Mouse (Mus musculus) limb, embryonic 14.5 days (tissue): ENCODE measurements around the gene Slc35d1. TPM values are rescaled to one million over a fixed set of nuclear protein-coding genes. Genes with fewer than 3 reads are reported as not detected.

Source experiments
- ATAC-seq: fragments of 200-750 bp; cut with Nextera tagmentation; 2 replicates; pipeline ENCODE4 v1.8.0; 2017; ENCODE audit warnings: low read depth, moderate number of reproducible peaks, moderate TSS enrichment; ENCODE audit not compliant: low FRiP score
- DNase-seq: peaks from one replicate; pipeline ENCODE4 v3.0.0-alpha.2; 2015; ENCODE audit warnings: low spot score
- H3K27ac ChIP-seq: fragments of 300-500 bp; sonication (generic); replicated peaks from 2 replicates; pipeline ENCODE4 v1.5.1; 2014; ENCODE audit warnings: low read depth, mild to moderate bottlenecking, low read length, moderate library complexity, mixed read lengths
- H3K27me3 ChIP-seq: fragments of 300-500 bp; sonication (generic); 2 replicates; pipeline ENCODE4 v1.6.1; 2014; ENCODE audit warnings: low read length, mixed read lengths; ENCODE audit not compliant: control insufficient read depth, insufficient read depth
- H3K36me3 ChIP-seq: fragments of 300-500 bp; sonication (generic); 2 replicates; pipeline ENCODE4 v1.6.1; 2014; ENCODE audit warnings: mild to moderate bottlenecking, low read length, moderate library complexity, mixed read lengths; ENCODE audit not compliant: control insufficient read depth, insufficient read depth
- H3K4me1 ChIP-seq: fragments of 300-500 bp; sonication (generic); 2 replicates; pipeline ENCODE4 v1.6.1; 2014; ENCODE audit warnings: antibody characterized with exemption, low read length, mixed read lengths; ENCODE audit not compliant: control insufficient read depth, insufficient read depth
- H3K4me2 ChIP-seq: fragments of 300-500 bp; sonication (generic); replicated peaks from 2 replicates; pipeline ENCODE4 v1.6.1; 2014; ENCODE audit warnings: low read depth, mild to moderate bottlenecking, low read length, moderate library complexity; ENCODE audit not compliant: severe bottlenecking
- H3K4me3 ChIP-seq: fragments of 300-500 bp; sonication (generic); replicated peaks from 2 replicates; pipeline ENCODE4 v1.5.1; 2014; ENCODE audit warnings: low read length
- H3K9ac ChIP-seq: fragments of 300-500 bp; sonication (generic); 2 replicates; pipeline ENCODE4 v1.6.1; 2014; ENCODE audit warnings: mild to moderate bottlenecking, low read depth, low read length, moderate library complexity; ENCODE audit not compliant: severe bottlenecking
- H3K9me3 ChIP-seq: fragments of 300-500 bp; sonication (generic); 2 replicates; pipeline ENCODE4 v1.6.1; 2016; ENCODE audit warnings: low read length; ENCODE audit not compliant: control insufficient read depth
- POLR2A ChIP-seq: fragments of 200-500 bp; IDR thresholded peaks from 2 replicates; pipeline ENCODE4 v1.8.0; 2012; ENCODE audit warnings: inconsistent platforms, mild to moderate bottlenecking, moderate library complexity, borderline replicate concordance; ENCODE audit not compliant: insufficient read depth, insufficient read length; ENCODE audit errors: extremely low read depth
- WGBS: fragments of 180-500 bp; shearing (Covaris S2); extraction: QIAGEN DNeasy Blood & Tissue Kit; methylation state at CpG from one replicate; pipeline ENCODE4 v1.1.7; 2014; 5-methylcytosine and 5-hydroxymethylcytosine counted together
- polyA plus RNA-seq, 2 experiments: library from polyadenylated mRNA; depleted of rRNA in 1 of 2; stranded (reverse) in 1 of 2; unstranded in 1 of 2; fragments of >200 nt; fragmentation: Nextera tagmentation in 1 of 2; extraction: Ambion mirVana in 1 of 2; gene quantifications; 2 replicates each; pipeline versions ENCODE4 v1.2.1 to v1.2.3; 2012 to 2014

The Slc35d1 gene
- polyA plus RNA-seq, 2 experiments, result 12.2 to 18.0 TPM

DNA sequence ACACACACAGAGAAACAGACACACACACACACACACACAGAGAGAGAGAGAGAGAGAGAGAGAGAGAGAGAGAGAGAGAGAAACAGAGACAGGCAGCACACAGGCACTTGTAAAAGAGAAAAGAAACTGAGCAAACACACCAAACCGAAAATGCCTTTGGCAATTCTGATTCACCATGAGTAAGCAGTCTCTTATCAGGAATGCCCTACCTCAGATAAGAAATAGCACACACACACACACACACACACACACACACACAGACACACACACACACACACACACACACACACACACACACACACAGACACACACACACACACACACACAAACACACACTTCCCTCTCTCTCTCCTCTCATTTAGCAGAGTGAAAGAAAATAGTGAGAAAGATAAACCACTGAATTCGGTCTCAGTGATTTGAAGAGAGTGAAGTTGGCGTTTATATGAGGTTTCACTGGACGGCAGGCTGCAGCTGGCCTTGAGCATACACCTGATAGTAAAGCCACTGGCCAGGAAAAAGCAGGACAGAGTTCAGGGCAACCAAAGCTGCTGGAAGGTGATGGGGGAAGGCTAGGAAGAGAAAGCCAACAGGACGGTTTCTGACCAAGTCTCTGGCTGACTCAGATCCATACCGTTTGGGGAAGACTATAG, 34.6 kb upstream of the Slc35d1 start:
- no peaks in the 10 kb centered on the region for H3K27me3 ChIP-seq
- no peak for DNase-seq
- no peak overlapping the region for H3K27ac ChIP-seq
- H3K36me3 ChIP-seq, result no peaks in the 10 kb centered on the region
- 59% methylated on average over 6 of the region's 6 CpGs for WGBS
- no peak for ATAC-seq
- no peaks in the 10 kb centered on the region for H3K9me3 ChIP-seq
- no peak overlapping the region for H3K9ac ChIP-seq
- no peak for TF ChIP-seq POLR2A
- H3K4me3 ChIP-seq, result no peak overlapping the region
- no peaks in the 10 kb centered on the region for H3K4me1 ChIP-seq
- no peak overlapping the region for H3K4me2 ChIP-seq

DNA sequence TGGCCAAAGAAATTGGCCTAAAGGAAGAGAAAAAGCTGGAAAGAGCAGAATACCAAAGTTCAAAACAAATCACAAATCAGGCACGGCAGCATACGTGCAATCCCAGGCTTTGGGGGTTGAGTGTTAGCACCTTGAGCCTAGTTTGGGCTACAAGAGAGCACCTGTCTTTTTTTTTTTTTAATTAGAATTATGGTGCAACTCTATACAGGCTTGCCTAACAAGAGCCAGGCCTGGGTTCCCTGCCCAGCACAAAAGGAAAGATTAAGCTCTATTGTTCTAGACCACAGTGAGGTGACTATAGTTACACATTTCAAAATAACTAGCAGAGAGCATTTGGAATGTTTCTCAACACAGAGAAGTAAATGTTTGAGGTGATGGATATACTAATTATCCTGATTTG, 32.8 kb upstream of the Slc35d1 start:
- no peaks in the 10 kb centered on the region for H3K9me3 ChIP-seq
- DNase-seq (no peak), ATAC-seq (no peak)
- TF ChIP-seq POLR2A, result no peak
- H3K4me2 ChIP-seq, result no peak overlapping the region
- no peaks in the 10 kb centered on the region for H3K4me1 ChIP-seq
- H3K27me3 ChIP-seq, result no peaks in the 10 kb centered on the region
- no peak overlapping the region for H3K4me3 ChIP-seq
- H3K36me3 ChIP-seq, result no peaks in the 10 kb centered on the region
- no peak overlapping the region for H3K9ac ChIP-seq
- whole genome bisulfite sequencing, result 93% methylated on average over 2 of the region's 2 CpGs
- H3K27ac ChIP-seq, result no peak overlapping the region

DNA sequence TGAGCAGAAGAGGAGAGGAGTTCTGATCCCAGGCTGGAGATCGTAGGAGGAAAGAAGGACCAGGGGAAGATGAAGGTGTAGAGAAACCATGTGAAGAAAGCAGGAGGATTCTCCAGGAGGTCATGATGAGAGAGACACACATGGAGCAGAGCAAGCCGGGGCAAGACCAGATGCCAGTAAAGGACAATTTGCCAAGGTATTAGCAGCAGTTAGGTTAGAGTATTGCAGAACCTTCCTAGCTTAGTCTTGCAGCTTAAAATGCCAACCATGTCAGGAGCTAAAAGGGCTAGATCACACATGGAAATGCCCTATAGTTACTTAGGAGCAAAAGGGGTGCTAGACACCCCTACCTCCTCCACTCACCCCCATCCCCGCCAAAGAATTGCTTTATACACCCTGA, 32.3 kb upstream of the Slc35d1 start:
- no peak overlapping the region for H3K9ac ChIP-seq
- ATAC-seq, result no peak
- H3K27me3 ChIP-seq, result no peaks in the 10 kb centered on the region
- H3K4me3 ChIP-seq, result no peak overlapping the region
- DNase-seq, result no peak
- no peaks in the 10 kb centered on the region for H3K9me3 ChIP-seq
- no peak overlapping the region for H3K27ac ChIP-seq
- no peak for TF ChIP-seq POLR2A
- H3K4me2 ChIP-seq, result no peak overlapping the region
- no peaks in the 10 kb centered on the region for H3K4me1 ChIP-seq
- WGBS, result 75% methylated on average over 3 of the region's 3 CpGs
- no peaks in the 10 kb centered on the region for H3K36me3 ChIP-seq

DNA sequence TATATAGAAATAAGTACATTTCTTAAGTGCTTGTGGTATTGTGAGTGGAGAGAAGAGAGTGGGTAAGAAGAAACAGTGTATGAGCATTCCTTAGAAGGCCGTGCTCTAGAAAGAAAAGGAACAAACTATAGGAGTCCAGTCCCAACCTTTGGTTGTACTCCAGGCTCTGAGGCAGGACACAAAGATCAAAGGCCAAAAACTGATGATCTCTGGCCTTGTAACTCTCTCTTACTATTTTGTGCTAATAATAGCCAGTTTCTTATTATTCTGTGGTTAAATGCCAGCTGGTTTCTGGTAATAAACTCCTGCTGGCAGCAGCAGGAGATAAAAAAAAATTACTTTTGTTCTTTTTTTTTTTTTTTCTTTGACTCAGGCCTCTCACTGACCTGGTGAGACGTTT, 17.2 kb upstream of the Slc35d1 start:
- 30% methylated on average over 2 of the region's 2 CpGs for WGBS
- Histone ChIP-seq H3K4me3 (no peak overlapping the region), H3K27me3 (no peaks in the 10 kb centered on the region), H3K27ac (no peak overlapping the region), H3K9ac (no peak overlapping the region), H3K36me3 (no peaks in the 10 kb centered on the region), H3K4me1 (no peaks in the 10 kb centered on the region), H3K9me3 (peaks cover 4% of the 10 kb centered on the region; the same call in 1 of the 2 replicates), H3K4me2 (no peak overlapping the region)
- ATAC-seq (no peak), DNase-seq (no peak)
- TF ChIP-seq POLR2A, result no peak

DNA sequence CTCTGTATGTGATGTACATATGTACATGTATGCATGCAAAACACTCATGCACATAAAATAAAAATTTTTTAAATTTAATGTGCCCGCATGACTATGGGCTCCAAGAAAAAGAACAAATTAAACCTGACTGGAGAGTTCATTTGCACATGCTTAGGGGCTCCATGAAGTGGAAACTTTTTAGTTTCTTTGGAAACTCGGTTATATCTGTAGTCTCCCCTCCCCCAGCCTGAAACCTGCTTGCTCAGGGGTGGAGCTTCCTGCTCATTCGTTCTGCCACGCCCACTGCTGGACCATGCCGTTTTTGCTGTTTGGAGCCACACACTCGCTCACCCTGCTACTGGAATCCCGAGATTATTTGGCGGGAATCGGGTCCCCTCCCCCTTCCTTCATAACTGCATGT, 7.9 kb upstream of the Slc35d1 start:
- Histone ChIP-seq H3K27ac (no peak overlapping the region), H3K4me1 (peaks cover 7% of the 10 kb centered on the region), H3K36me3 (no peaks in the 10 kb centered on the region), H3K9me3 (no peaks in the 10 kb centered on the region), H3K27me3 (no peaks in the 10 kb centered on the region), H3K4me2 (no peak overlapping the region), H3K4me3 (no peak overlapping the region), H3K9ac (no peak overlapping the region)
- ATAC-seq (no peak), DNase-seq (no peak)
- 39% methylated on average over 9 of the region's 9 CpGs for WGBS
- TF ChIP-seq POLR2A, result no peak
